Mouse (Mus musculus) macrophage (primary cell): ENCODE measurements around the gene Mycn. TPM values are rescaled to one million over a fixed set of nuclear protein-coding genes. Genes with fewer than 3 reads are reported as not detected.

Experiments used
- H3K27ac ChIP-seq: fragments of 350-480 bp; formaldehyde crosslinking; 2 replicates; pipeline ENCODE4 v1.9.0; 2021
- H3K36me3 ChIP-seq: fragments of 350-480 bp; formaldehyde crosslinking; 2 replicates; pipeline ENCODE4 v1.9.0; 2021; ENCODE audit errors: inconsistent target
- H3K4me3 ChIP-seq: fragments of 350-480 bp; formaldehyde crosslinking; 2 replicates; pipeline ENCODE4 v1.9.0; 2021; ENCODE audit errors: inconsistent target
- H3K79me2 ChIP-seq: fragments of 350-480 bp; formaldehyde crosslinking; 2 replicates; pipeline ENCODE4 v1.9.0; 2021; ENCODE audit errors: inconsistent target
- WGBS: methylation state at CpG from one replicate; pipeline ENCODE4 v1.1.7; 2026; ENCODE audit warnings: inconsistent platforms; ENCODE audit not compliant: missing documents; 5-methylcytosine and 5-hydroxymethylcytosine counted together
- polyA plus RNA-seq: library from polyadenylated mRNA; stranded (reverse); fragments of 250-400 nt; gene quantifications from 3 replicates; pipeline ENCODE4 v1.2.4, GENCODE M21; 2018; ENCODE audit warnings: inconsistent platforms
- total RNA-seq, 78 experiments: library from RNA; depleted of rRNA; stranded (reverse); fragments of 250-400 nt; gene quantifications; 1 replicate in 9 of 78; 2 replicates in 24 of 78; 3 replicates in 43 of 78; 4 replicates in 2 of 78; pipeline ENCODE4 v1.2.4; 2018; ENCODE audit warnings: inconsistent platforms in 56 of 78

Gene Mycn
- not detected for total RNA-seq (2018; cell fraction: chromatin; rRNA removed)
- total RNA-seq (2018; cell fraction: cytosol; rRNA removed) = not detected
- under 1 TPM in 1 of 26 experiments, not detected in 25; 0.24 TPM for total RNA-seq (2018; cell fraction: nucleus; rRNA removed)
- not detected in 3 replicates for polyA plus RNA-seq

DNA sequence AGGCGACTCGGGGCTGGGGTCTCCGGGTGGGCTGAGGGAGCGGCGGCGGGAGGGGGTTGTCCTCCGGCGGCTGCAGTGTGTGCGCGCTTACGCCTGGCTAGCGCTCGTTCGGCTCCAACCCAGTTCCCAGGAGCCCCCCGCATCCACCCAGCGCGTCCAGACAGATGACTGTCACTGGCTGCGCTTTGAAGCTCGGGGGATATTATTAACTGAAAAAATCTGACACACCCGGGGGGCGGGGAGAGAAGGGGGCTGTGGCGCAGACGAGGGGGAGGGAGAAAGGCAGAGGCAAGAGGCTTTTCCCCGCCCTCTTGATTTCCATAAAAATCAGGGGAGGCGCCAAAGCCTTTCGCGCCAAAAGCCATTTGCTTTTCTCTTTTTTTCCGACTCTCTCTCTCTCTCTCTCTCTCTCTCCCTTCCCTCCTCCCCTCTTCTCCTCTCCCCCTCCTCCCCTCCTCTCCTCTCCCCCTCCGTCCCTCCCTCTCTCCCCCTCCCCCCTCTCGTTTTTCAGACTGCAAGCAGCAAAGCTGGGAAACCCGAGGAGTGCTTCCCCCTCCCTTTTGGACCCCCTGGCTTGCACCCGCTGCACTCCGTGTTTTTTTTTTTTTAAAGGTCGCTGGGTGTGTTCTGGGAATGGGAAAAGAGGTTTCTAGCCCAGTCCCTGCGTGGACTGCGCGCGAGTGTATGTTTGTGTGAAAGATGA, at the start of gene Mycn:
Gene Mycn, minus strand, starts transcription at position 254 of the 703 bp plus-strand sequence.
- WGBS = 2% methylated on average over 32 of the region's 38 CpGs
- Histone ChIP-seq H3K4me3 (peak within 1 kb of the TSS; percentile 30), H3K79me2 (no peaks in the 10 kb centered on the region), H3K27ac (no peak within 1 kb of the TSS), H3K36me3 (no peaks in the 10 kb centered on the region)

- H3K27ac ChIP-seq = no peak overlapping the region
- no peaks in the 10 kb centered on the region for H3K79me2 ChIP-seq
- 94% methylated on average over 8 of the region's 8 CpGs for WGBS
- H3K36me3 ChIP-seq = no peaks in the 10 kb centered on the region
- no peak overlapping the region for H3K4me3 ChIP-seq
Observed at GRCm38 (mm10) chr12:12987376-12987775, 45.7 kb upstream of the Mycn start.

DNA sequence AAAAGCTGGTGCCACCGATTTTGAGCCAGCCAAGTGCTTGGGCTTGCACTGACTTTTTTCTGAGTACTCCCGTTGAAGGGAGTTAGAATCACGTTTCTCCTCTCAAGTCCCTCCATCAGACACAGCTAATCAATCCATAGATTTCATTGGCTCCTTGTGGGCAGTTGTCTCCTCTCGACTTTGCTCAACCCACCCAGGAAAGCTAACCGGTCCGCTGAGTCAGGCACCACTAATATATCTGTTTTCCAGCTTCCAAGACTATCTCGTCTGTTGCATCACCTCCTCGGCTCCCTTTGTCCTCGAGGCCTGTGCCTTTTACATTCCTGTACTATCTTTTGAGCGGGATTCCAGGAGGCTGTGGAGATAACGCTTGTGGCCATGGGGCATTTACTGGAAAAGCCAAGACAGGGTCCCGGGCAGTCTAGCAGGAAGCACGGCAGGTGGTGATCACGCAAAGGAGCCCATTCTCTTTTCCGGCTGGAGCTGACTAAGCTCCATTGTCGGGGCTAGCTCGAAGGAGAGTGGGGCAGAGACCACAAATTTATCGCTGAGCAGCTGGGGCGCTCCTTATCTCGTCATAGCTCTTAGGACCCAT, 45.0 kb upstream of the Mycn start:
- Histone ChIP-seq H3K79me2 (no peaks in the 10 kb centered on the region), H3K27ac (no peak overlapping the region), H3K36me3 (no peaks in the 10 kb centered on the region), H3K4me3 (no peak overlapping the region)
- 87% methylated on average over 20 of the region's 20 CpGs for WGBS

DNA sequence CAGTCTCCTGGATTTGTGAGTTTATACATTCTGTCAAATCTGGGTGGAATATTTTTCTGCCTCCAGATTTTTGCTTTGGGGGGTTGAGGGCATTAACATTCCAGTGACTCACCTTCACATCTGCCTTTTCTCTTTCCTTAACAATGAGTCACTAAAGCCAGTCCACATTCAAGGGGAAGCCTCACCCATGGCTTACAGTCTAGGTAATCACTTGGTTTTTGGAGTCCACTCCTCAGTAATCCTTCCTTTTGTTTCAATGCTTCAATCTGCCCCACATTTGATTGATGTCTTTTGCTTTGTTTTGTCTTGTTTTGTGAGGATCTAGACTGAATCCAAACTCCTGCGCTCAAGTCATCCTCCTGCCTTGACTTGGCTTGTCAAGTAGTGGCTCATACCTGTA, 41.3 kb upstream of the Mycn start:
- H3K79me2 ChIP-seq = no peaks in the 10 kb centered on the region
- H3K36me3 ChIP-seq = no peaks in the 10 kb centered on the region
- H3K27ac ChIP-seq = no peak overlapping the region
- 100% methylated on average over 1 of the region's 1 CpGs for WGBS
- H3K4me3 ChIP-seq = no peak overlapping the region

DNA sequence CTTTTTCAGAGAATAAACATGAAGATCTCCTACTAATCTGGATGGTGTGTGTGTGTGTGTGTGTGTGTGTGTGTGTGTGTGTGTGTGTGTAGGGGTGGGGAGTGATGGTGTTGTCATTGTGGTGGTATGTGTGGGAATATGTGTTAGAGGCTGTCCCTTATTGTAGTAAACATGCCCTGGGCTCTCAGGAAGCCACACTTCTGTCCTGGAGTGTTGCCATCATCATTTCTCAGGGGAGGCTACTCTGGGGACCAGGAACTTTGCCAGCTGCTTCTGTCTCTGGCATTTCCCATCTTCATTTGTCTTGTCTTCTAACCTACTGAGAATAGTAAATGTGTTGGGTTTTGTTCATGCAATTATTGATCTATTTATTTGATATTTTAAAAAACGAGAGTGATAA, 33.7 kb upstream of the Mycn start:
- no peaks in the 10 kb centered on the region for H3K36me3 ChIP-seq
- no peaks in the 10 kb centered on the region for H3K79me2 ChIP-seq
- WGBS = 100% methylated on average over 1 of the region's 1 CpGs
- H3K4me3 ChIP-seq = no peak overlapping the region
- H3K27ac ChIP-seq = no peak overlapping the region

GRCm38 (mm10) chr12:12972756-12973435, 31.2 kb upstream of the Mycn start:
- no peaks in the 10 kb centered on the region for H3K36me3 ChIP-seq
- 72% methylated on average over 8 of the region's 8 CpGs for WGBS
- no peaks in the 10 kb centered on the region for H3K79me2 ChIP-seq
- H3K4me3 ChIP-seq = no peak overlapping the region
- H3K27ac ChIP-seq = no peak overlapping the region

- Histone ChIP-seq H3K4me3 (no peak overlapping the region), H3K27ac (no peak overlapping the region), H3K79me2 (no peaks in the 10 kb centered on the region), H3K36me3 (no peaks in the 10 kb centered on the region)
- WGBS = 71% methylated on average over 2 of the region's 2 CpGs
Observed at GRCm38 (mm10) chr12:12967946-12968345, 26.2 kb upstream of the Mycn start.

DNA sequence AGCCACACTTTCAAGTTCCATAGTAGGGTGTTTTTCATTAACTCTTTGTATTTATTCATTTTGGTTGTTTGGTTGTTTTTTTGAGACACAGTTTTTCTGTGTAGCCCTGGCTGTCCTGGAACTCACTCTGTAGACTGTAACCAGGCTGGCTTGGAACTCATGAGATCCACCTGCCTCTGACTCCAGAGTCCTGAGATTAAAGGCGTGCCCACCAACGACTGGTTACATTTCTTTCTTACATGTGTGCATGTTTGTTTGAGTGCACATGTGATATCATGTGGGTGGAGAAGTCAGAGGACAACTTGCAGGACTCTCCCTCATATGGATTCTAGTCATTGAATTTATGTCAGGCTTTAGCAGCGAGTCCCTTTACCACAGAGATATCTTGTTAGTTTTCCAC, 23.1 kb upstream of the Mycn start:
- no peaks in the 10 kb centered on the region for H3K36me3 ChIP-seq
- H3K4me3 ChIP-seq = no peak overlapping the region
- no peak overlapping the region for H3K27ac ChIP-seq
- WGBS = 91% methylated on average over 3 of the region's 3 CpGs
- H3K79me2 ChIP-seq = no peaks in the 10 kb centered on the region

DNA sequence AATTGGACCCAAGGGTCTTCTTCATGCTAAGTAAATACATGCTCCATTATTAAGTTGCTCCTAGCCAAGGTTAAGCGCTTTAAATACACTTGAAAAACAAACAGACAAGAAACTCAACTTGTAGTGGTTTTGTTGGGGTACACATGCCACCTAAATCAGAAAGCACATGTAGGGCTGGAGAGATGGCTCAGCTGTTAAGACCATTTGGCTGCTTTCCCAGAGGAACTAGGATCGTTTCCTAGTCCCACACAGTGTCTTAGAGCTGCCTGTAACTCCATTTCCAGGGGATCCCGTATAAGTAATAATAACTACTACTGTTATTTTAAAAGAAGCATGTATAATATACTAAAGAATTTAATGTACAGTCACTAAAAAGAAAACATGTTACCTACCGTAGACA, 5.9 kb upstream of the Mycn start:
- Histone ChIP-seq H3K4me3 (no peak overlapping the region), H3K79me2 (no peaks in the 10 kb centered on the region), H3K36me3 (no peaks in the 10 kb centered on the region), H3K27ac (no peak overlapping the region)
- 70% methylated on average over 4 of the region's 4 CpGs for WGBS

- Histone ChIP-seq H3K4me3 (no peak overlapping the region), H3K36me3 (no peaks in the 10 kb centered on the region), H3K27ac (no peak overlapping the region), H3K79me2 (no peaks in the 10 kb centered on the region)
- WGBS = 95% methylated on average over 6 of the region's 6 CpGs
Observed at GRCm38 (mm10) chr12:12943288-12943687, 1.6 kb upstream of the Mycn start.

DNA sequence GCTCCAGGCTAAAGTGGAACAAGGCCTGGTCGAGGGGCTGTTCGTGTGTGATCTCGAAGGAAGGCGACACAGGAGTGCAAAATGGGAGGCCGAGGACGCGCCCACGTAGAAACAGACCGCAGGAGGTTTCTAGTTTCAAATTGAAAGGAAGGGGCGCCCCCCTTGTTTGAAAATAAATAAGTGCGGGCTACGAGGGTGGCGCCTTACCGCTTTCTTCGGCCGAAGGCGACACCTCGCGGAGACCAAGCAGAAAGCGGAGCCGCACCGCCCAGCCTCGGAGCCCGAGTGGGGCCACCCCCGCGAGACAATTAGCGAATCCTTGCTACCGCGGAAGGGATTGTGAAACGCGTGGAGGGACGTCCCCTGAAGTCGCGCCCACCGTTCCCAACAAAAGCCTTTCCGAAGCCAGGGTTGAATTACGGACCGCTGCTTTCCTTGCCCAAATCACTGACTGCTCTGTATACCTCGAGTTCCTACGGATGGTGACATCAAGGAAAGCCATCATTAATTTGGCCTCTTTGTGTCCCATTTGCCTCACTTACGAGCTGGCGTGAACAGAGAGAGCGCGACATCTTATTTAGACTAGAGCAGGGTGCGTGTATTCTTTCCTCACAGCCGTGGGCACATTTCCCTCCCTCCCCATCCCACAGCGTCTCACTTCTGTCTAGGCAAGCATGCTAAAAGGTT, 793 bp upstream of the Mycn start:
- Histone ChIP-seq H3K36me3 (no peaks in the 10 kb centered on the region), H3K79me2 (no peaks in the 10 kb centered on the region), H3K4me3 (peak overlapping the region; percentile 30), H3K27ac (no peak overlapping the region)
- 3% methylated on average over 46 of the region's 47 CpGs for WGBS

- Histone ChIP-seq H3K36me3 (no peaks in the 10 kb centered on the region), H3K4me3 (no peak overlapping the region), H3K27ac (no peak overlapping the region), H3K79me2 (no peaks in the 10 kb centered on the region)
- 1% methylated on average over 20 of the region's 20 CpGs for WGBS
Observed at GRCm38 (mm10) chr12:12941129-12941504, 597 bp downstream of the Mycn start.

GRCm38 (mm10) chr12:12940466-12941128, 1.1 kb downstream of the Mycn start:
- no peak overlapping the region for H3K4me3 ChIP-seq
- H3K36me3 ChIP-seq = no peaks in the 10 kb centered on the region
- under 1% methylated on average over 13 of the region's 13 CpGs for WGBS
- H3K27ac ChIP-seq = no peak overlapping the region
- no peaks in the 10 kb centered on the region for H3K79me2 ChIP-seq
